Mouse (Mus musculus) ES-E14 (cell line): ENCODE measurements around the gene Rnf144a.

ENCODE experiments used
- CHD2 ChIP-seq: IDR thresholded peaks from 2 replicates; pipeline ENCODE4 v1.6.1; 2014; ENCODE audit warnings: mild to moderate bottlenecking, low read depth, low read length, inconsistent platforms
- HCFC1 ChIP-seq: IDR thresholded peaks from 2 replicates; pipeline ENCODE4 v1.6.1; 2012; ENCODE audit warnings: low read length, inconsistent platforms, borderline replicate concordance; ENCODE audit not compliant: insufficient read depth
- MAFK ChIP-seq: IDR thresholded peaks from 2 replicates; pipeline ENCODE4 v1.6.1; 2014; ENCODE audit warnings: mild to moderate bottlenecking, low read depth, low read length, inconsistent platforms; ENCODE audit not compliant: insufficient read depth
- ZC3H11A ChIP-seq: IDR thresholded peaks from 2 replicates; pipeline ENCODE4 v1.6.1; 2012; ENCODE audit warnings: low read depth, mild to moderate bottlenecking, inconsistent platforms, low read length, borderline replicate concordance

DNA sequence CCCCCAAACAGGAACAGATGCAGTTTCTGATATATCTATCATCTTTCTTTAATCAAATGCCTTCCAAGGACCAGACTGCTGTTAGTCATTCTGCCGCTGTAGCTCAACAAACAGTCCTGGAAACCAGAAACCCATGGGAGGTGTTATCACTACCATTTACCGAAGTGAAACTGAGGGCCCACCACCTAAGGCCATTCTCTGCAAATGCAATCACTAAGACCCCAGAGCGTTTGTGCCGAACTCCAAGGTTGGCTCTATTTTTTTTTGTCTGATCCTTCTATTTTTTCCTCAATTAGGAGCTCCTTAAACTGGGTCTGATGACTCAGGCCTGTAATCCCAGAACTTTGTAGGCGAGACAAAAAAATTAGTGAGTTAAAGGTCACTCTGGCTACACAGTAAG, 85.3 kb downstream of the Rnf144a start:
- TF ChIP-seq MAFK, result no peak
- no peak for TF ChIP-seq ZC3H11A
- no peak for TF ChIP-seq CHD2
- TF ChIP-seq HCFC1, result no peak
